Mouse (Mus musculus) lung, adult 2 months (tissue): Measurements from ENCODE around the gene Fdps.

ENCODE experiments used
- CTCF ChIP-seq: fragments of 200-500 bp; IDR thresholded peaks from 2 replicates; pipeline ENCODE4 v1.5.1; 2011; ENCODE audit warnings: mild to moderate bottlenecking, low read length, control low read depth; ENCODE audit not compliant: insufficient read depth
- POLR2A ChIP-seq: fragments of 200-500 bp; IDR thresholded peaks from 2 replicates; pipeline ENCODE4 v1.6.1; 2011; ENCODE audit warnings: low read depth, mild to moderate bottlenecking, control low read depth, low read length, borderline replicate concordance; ENCODE audit errors: extremely low read depth

- no peak for TF ChIP-seq CTCF
- TF ChIP-seq POLR2A: no peak
These were observed 324 bp downstream of the Fdps start for GRCm38 (mm10) chr3:89101459-89101811.
